Mouse (Mus musculus): ENCODE measurements around the gene Gpr152. TPM values are rescaled to one million over a fixed set of nuclear protein-coding genes. Genes with fewer than 3 reads are reported as not detected.
"Not testable (repeated sequence)": the region's sequence is repeated elsewhere in the genome, so short reads cannot be mapped to it uniquely, and the experiment has no call there.

The Gpr152 gene
- polyA plus RNA-seq, 1 experiment from 2014 or later = not detected

GRCm38 (mm10) chr19:4119716-4120487 is 19.7 kb upstream of the Gpr152 start:
- H3K9ac ChIP-seq (ENCODE audit: low read depth, low read length) = no peak overlapping the region

GRCm38 (mm10) chr19:4120496-4120895 is 19.1 kb upstream of the Gpr152 start:
- WGBS = 92% methylated on average over 2 of the region's 2 CpGs
- Histone ChIP-seq H3K4me3 (ENCODE audit: low read depth, low read length) (peak overlapping the region; percentile 34; the same call in 1 of the 2 replicates), H3K9me3 (ENCODE audit: control insufficient read depth) (no peaks in the 10 kb centered on the region), H3K36me3 (ENCODE audit: control insufficient read depth, insufficient read depth) (peaks cover 28% of the 10 kb centered on the region), H3K9ac (ENCODE audit: low read depth, low read length) (no peak overlapping the region), H3K4me1 (replicated peaks; ENCODE audit: control insufficient read depth, insufficient read depth, low read length) (peaks cover 6% of the 10 kb centered on the region; the same call in 1 of the 2 replicates), H3K27me3 (replicated peaks; ENCODE audit: control insufficient read depth, insufficient read depth, low read length) (no peaks in the 10 kb centered on the region), H3K27ac (ENCODE audit: low read depth, low read length) (no peak overlapping the region), H3K4me2 (replicated peaks; ENCODE audit: low read depth) (peak overlapping the region; percentile 53; the same call in 1 of the 2 replicates)
- ATAC-seq = no peak
- TF ChIP-seq CTCF (IDR thresholded peaks at IDR 0.05; ENCODE audit: low read depth) = no peak

More at GRCm38 (mm10) chr19:4119716-4120487, 19.7 kb upstream of the Gpr152 start:
- H3K27ac ChIP-seq (ENCODE audit: low read depth, low read length) = no peak overlapping the region
- peaks cover 3% of the 10 kb centered on the region; the same call in 1 of the 2 replicates for H3K4me1 ChIP-seq (replicated peaks; ENCODE audit: control insufficient read depth, insufficient read depth, low read length)
- ATAC-seq = no peak
- peaks cover 34% of the 10 kb centered on the region for H3K36me3 ChIP-seq (ENCODE audit: control insufficient read depth, insufficient read depth)
- 74% methylated on average over 6 of the region's 6 CpGs for WGBS
- no peak for TF ChIP-seq CTCF (IDR thresholded peaks at IDR 0.05; ENCODE audit: low read depth)
- H3K4me2 ChIP-seq (replicated peaks; ENCODE audit: low read depth) = peak overlapping the region; percentile 53; the same call in 1 of the 2 replicates
- H3K9me3 ChIP-seq (ENCODE audit: control insufficient read depth) = no peaks in the 10 kb centered on the region
- H3K4me3 ChIP-seq (ENCODE audit: low read depth, low read length) = no peak overlapping the region
- H3K27me3 ChIP-seq (replicated peaks; ENCODE audit: control insufficient read depth, insufficient read depth, low read length) = no peaks in the 10 kb centered on the region

- Histone ChIP-seq H3K4me2 (replicated peaks; ENCODE audit: low read depth) (peak overlapping the region; percentile 53), H3K4me1 (replicated peaks; ENCODE audit: control insufficient read depth, insufficient read depth, low read length) (peaks cover 6% of the 10 kb centered on the region; the same call in 1 of the 2 replicates), H3K9ac (ENCODE audit: low read depth, low read length) (peak overlapping the region; percentile 43; the same call in 1 of the 2 replicates), H3K9me3 (ENCODE audit: control insufficient read depth) (no peaks in the 10 kb centered on the region), H3K4me3 (ENCODE audit: low read depth, low read length) (peak overlapping the region; percentile 34), H3K36me3 (ENCODE audit: control insufficient read depth, insufficient read depth) (peaks cover 21% of the 10 kb centered on the region), H3K27me3 (replicated peaks; ENCODE audit: control insufficient read depth, insufficient read depth, low read length) (no peaks in the 10 kb centered on the region), H3K27ac (ENCODE audit: low read depth, low read length) (peak overlapping the region; percentile 43)
- TF ChIP-seq CTCF (IDR thresholded peaks at IDR 0.05; ENCODE audit: low read depth) = no peak
- peak; percentile 74 for ATAC-seq
- whole genome bisulfite sequencing = 2% methylated on average over 38 of the region's 38 CpGs
Observed at GRCm38 (mm10) chr19:4121097-4121805, 18.3 kb upstream of the Gpr152 start.

- H3K27me3 ChIP-seq (replicated peaks; ENCODE audit: control insufficient read depth, insufficient read depth, low read length) = not testable (repeated sequence)
- WGBS = 58% methylated on average over 6 of the region's 6 CpGs
Observed at GRCm38 (mm10) chr19:4121896-4122295, 17.7 kb upstream of the Gpr152 start.

GRCm38 (mm10) chr19:4122411-4123370 is 16.9 kb upstream of the Gpr152 start:
- no peak for ATAC-seq
- H3K36me3 ChIP-seq (ENCODE audit: control insufficient read depth, insufficient read depth) = peaks cover 10% of the 10 kb centered on the region; the same call in 1 of the 2 replicates
- WGBS = 72% methylated on average over 7 of the region's 7 CpGs
- H3K27ac ChIP-seq (ENCODE audit: low read depth, low read length) = no peak overlapping the region
- H3K4me2 ChIP-seq (replicated peaks; ENCODE audit: low read depth) = no peak overlapping the region
- 0 out of 2 replicates have a peak, but pooled peaks have one; percentile 17 for TF ChIP-seq CTCF (IDR thresholded peaks at IDR 0.05; ENCODE audit: low read depth)
- H3K27me3 ChIP-seq (replicated peaks; ENCODE audit: control insufficient read depth, insufficient read depth, low read length) = no peaks in the 10 kb centered on the region
- no peaks in the 10 kb centered on the region for H3K9me3 ChIP-seq (ENCODE audit: control insufficient read depth)
- H3K4me3 ChIP-seq (ENCODE audit: low read depth, low read length) = no peak overlapping the region
- no peak overlapping the region for H3K9ac ChIP-seq (ENCODE audit: low read depth, low read length)
- peaks cover 8% of the 10 kb centered on the region; the same call in 1 of the 2 replicates for H3K4me1 ChIP-seq (replicated peaks; ENCODE audit: control insufficient read depth, insufficient read depth, low read length)

More at GRCm38 (mm10) chr19:4121896-4122295, 17.7 kb upstream of the Gpr152 start:
- H3K9me3 ChIP-seq (ENCODE audit: control insufficient read depth); ATAC-seq; H3K4me1 ChIP-seq (replicated peaks; ENCODE audit: control insufficient read depth, insufficient read depth, low read length); H3K9ac ChIP-seq (ENCODE audit: low read depth, low read length); H3K4me3 ChIP-seq (ENCODE audit: low read depth, low read length); H3K27ac ChIP-seq (ENCODE audit: low read depth, low read length): not testable (repeated sequence)
- H3K36me3 ChIP-seq (ENCODE audit: control insufficient read depth, insufficient read depth) = peaks cover 18% of the 10 kb centered on the region
- H3K4me2 ChIP-seq (replicated peaks; ENCODE audit: low read depth) = peak overlapping the region; percentile 53; the same call in 1 of the 2 replicates

Data from intestine, postnatal 0 days (tissue).